Mouse (Mus musculus) bone marrow macrophage, adult 2 months (primary cell): ENCODE data around the gene Gm4737.

ENCODE experiments used
- CTCF ChIP-seq: IDR thresholded peaks from 2 replicates; pipeline ENCODE4 v1.5.1; 2012; ENCODE audit warnings: low read depth, mild to moderate bottlenecking, low read length, moderate library complexity
- POLR2A ChIP-seq: IDR thresholded peaks from 2 replicates; pipeline ENCODE4 v1.6.1; 2012; ENCODE audit warnings: mild to moderate bottlenecking, low read depth, low read length, borderline replicate concordance

DNA sequence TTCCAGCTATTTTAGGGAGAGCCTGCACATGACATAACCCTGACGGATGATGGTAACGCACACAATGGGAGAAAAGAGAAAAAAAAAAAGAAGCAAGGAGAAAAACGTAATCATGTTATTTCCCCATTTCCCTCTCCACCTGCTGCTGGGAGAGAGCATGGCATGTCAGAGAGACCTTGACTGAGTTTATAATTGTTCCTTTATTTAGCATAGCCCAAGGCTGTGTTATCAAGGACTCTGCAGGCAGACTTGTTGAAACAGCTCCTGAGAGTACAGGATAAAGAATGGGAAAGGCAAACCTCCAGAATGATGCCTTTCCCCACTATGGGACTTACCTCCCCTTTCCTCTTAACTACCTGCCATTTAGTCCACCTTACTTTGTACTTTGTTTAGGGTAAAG is 7.9 kb downstream of the Gm4737 start:
- TF ChIP-seq CTCF: no peak
- TF ChIP-seq POLR2A: no peak
